Mouse (Mus musculus) C2C12 (cell line): ENCODE measurements around the gene Gpm6b.

Source experiments
- CTCF ChIP-seq: IDR thresholded peaks from one replicate; pipeline ENCODE4 v1.5.1; 2011; ENCODE audit not compliant: control insufficient read depth, insufficient read depth, insufficient read length
- FOSL1 ChIP-seq: IDR thresholded peaks from one replicate; pipeline ENCODE4 v1.8.0; 2011; ENCODE audit warnings: mild to moderate bottlenecking, low read length; ENCODE audit not compliant: poor library complexity, insufficient read depth, severe bottlenecking
- MYOD1 ChIP-seq: IDR thresholded peaks from one replicate; pipeline ENCODE4 v1.6.1; 2011; ENCODE audit warnings: low read depth; ENCODE audit not compliant: control insufficient read depth, insufficient read length

DNA sequence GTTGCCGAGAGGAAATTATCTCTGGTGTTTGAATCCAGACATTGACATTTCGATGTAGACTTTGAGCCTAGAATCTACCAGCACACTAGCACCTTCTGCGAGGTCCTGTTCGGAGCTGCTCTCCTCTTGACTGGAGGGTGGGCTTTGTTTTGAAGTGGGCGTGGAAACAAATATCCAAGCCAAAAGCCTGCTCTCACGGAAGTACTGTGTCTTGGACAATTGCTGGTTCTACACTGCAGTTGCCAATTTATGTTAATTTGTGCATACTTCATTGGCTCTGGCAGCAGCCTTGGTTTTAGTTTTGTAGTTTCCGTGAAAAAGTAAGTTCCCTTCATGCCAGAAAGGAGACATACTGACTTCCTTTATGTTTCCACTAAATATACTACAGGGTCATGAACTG, 2.0 kb downstream of the Gpm6b start:
- TF ChIP-seq CTCF (no peak), MYOD1 (no peak), FOSL1 (no peak)
